Mouse (Mus musculus) kidney, embryonic 16.5 days (tissue): Measurements from ENCODE around the gene Rbm20. TPM values are rescaled to one million over a fixed set of nuclear protein-coding genes. Genes with fewer than 3 reads are reported as not detected.

Experiments
- polyA plus RNA-seq: library from polyadenylated mRNA; unstranded; fragments of >200 nt; fragmentation: Nextera tagmentation; extraction: Ambion mirVana; gene quantifications from 2 replicates; pipeline ENCODE4 v1.2.1, GENCODE M21; 2015

Rbm20 gene
- polyA plus RNA-seq, 1 experiment from 2014 or later = 2.5 TPM

Other genes starting within 250 kb of the Rbm20 start
- 9.6 and 9.7 TPM in 2 replicates for gene Dusp5, start 148.2 kb upstream of the Rbm20 start, polyA plus RNA-seq
- gene Nutf2-ps1, start 88.2 kb upstream of the Rbm20 start, polyA plus RNA-seq = 395 and 457 TPM in 2 replicates
- 68.3 and 70.7 TPM in 2 replicates for gene Smc3, start 76.9 kb upstream of the Rbm20 start, polyA plus RNA-seq
- gene Pdcd4, start 214.9 kb downstream of the Rbm20 start, polyA plus RNA-seq = 106 and 122 TPM in 2 replicates